Mouse (Mus musculus): ENCODE measurements around the gene Stmn3.
A peak's percentile ranks its signal among the peaks of the same experiment; 100 is the strongest.

Gene Stmn3

GRCm38 (mm10) chr2:181314080-181314810 lies at the start of gene Stmn3:
Gene Stmn3 (minus strand): TSS chr2:181314500.
- no peak for DNase-seq (ENCODE audit: low spot score in 2 of 2)

- no peak for DNase-seq (ENCODE audit: low spot score in 2 of 2)
Observed at GRCm38 (mm10) chr2:181363946-181364345, 49.6 kb upstream of the Stmn3 start.

GRCm38 (mm10) chr2:181356780-181357179 lies 42.5 kb upstream of the Stmn3 start:
- no peak for DNase-seq (ENCODE audit: low spot score in 2 of 2)

GRCm38 (mm10) chr2:181342766-181343165 lies 28.5 kb upstream of the Stmn3 start:
- DNase-seq (ENCODE audit: low spot score in 2 of 2) = no peak

GRCm38 (mm10) chr2:181340426-181340825 lies 26.1 kb upstream of the Stmn3 start:
- DNase-seq (ENCODE audit: low spot score in 2 of 2) = no peak

- peak; percentile 58 to 73 for DNase-seq (ENCODE audit: low spot score in 2 of 2)
Observed at GRCm38 (mm10) chr2:181334023-181334422, 19.7 kb upstream of the Stmn3 start.

GRCm38 (mm10) chr2:181332542-181332941 lies 18.2 kb upstream of the Stmn3 start:
- no peak for DNase-seq (ENCODE audit: low spot score in 2 of 2)

GRCm38 (mm10) chr2:181326098-181326497 lies 11.8 kb upstream of the Stmn3 start:
- DNase-seq (ENCODE audit: low spot score in 2 of 2) = no peak

GRCm38 (mm10) chr2:181322136-181322535 lies 7.8 kb upstream of the Stmn3 start:
- DNase-seq (ENCODE audit: low spot score in 2 of 2) = no peak

- DNase-seq (ENCODE audit: low spot score in 2 of 2) = no peak
Observed at GRCm38 (mm10) chr2:181320103-181320499, 5.8 kb upstream of the Stmn3 start.

- peak; percentile 71 to 78 for DNase-seq (ENCODE audit: low spot score in 2 of 2)
Observed at GRCm38 (mm10) chr2:181319248-181320102, 5.2 kb upstream of the Stmn3 start, which contains the start of gene Rtel1. Gene Rtel1 (plus strand): TSS chr2:181319739.

- no peak for DNase-seq (ENCODE audit: low spot score in 2 of 2)
Observed at GRCm38 (mm10) chr2:181313344-181314079, 788 bp downstream of the Stmn3 start.

- no peak for DNase-seq (ENCODE audit: low spot score in 2 of 2)
Observed at GRCm38 (mm10) chr2:181313006-181313343, 1.3 kb downstream of the Stmn3 start.

GRCm38 (mm10) chr2:181312435-181312834 lies 1.9 kb downstream of the Stmn3 start:
- DNase-seq (ENCODE audit: low spot score in 2 of 2) = no peak

GRCm38 (mm10) chr2:181307144-181307804 lies 7.0 kb downstream of the Stmn3 start:
- peak in 1 of 2 experiments; percentile 48 for DNase-seq (ENCODE audit: low spot score in 2 of 2)

- DNase-seq (ENCODE audit: low spot score in 2 of 2) = no peak
Observed at GRCm38 (mm10) chr2:181304944-181305343, 9.4 kb downstream of the Stmn3 start.

- DNase-seq (ENCODE audit: low spot score in 2 of 2) = no peak
Observed at GRCm38 (mm10) chr2:181302041-181302440, 12.3 kb downstream of the Stmn3 start.

GRCm38 (mm10) chr2:181290937-181291336 lies 23.4 kb downstream of the Stmn3 start:
- DNase-seq (ENCODE audit: low spot score in 2 of 2) = no peak

GRCm38 (mm10) chr2:181288691-181289090 lies 25.6 kb downstream of the Stmn3 start:
- DNase-seq (ENCODE audit: low spot score in 2 of 2) = no peak

GRCm38 (mm10) chr2:181287958-181288350 lies 26.3 kb downstream of the Stmn3 start, which contains the start of gene Gmeb2:
Gene Gmeb2 (minus strand): TSS chr2:181288035.
- peak; percentile 92 to 94 for DNase-seq (ENCODE audit: low spot score in 2 of 2)

GRCm38 (mm10) chr2:181287338-181287957 lies 26.9 kb downstream of the Stmn3 start:
- DNase-seq (ENCODE audit: low spot score in 2 of 2) = peak; percentile 69 to 78

All from natural killer cell, adult 2 months (primary cell).